Mouse (Mus musculus): ENCODE measurements around the gene Vapb.

Vapb gene

DNA sequence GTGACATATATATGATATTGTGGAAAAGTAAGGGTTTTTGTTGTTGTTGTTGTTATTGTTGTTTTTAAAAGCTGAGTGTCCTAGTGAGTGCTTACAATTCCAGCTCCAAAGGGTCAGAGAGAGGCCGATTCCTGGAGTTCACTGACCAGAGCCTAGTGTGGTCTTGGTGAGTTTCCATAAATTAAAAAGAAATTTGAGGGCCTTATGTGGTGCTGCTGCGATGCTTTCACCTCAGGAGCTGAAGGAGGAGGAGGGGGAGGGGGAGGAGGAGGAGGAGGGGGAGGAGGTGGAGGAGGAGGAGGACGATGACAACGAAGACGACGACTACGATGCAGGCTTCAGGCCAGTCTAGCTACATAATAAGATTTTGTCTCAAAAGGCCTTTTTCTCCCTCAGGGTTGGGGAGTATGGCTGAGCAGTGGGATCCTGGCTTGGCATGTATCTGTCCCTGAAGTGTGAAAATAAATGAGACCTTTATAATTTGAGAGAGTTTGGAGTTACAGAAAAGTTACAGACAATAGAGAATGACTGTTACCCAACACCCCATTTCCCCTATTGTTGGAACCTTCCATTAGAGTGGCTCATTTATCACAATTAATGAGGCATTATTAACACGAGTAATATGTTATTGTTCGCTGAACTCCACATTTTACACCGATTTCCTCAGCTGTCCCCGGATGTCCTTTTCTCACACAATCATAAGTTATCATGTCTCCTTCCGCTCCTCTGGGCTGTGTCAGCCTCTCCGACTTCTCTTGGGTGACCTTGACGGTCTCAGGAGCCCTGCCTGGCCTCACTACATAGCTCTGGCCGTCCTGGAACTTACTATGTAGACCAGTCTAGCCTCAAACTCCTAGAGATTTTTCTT is 12.1 kb upstream of the Vapb start:
- ChIA-PET CTCF (interaction anchor here in 1 of 4 experiments (0.6 kb wide), 1 partner anchor 338 kb away, joined by 12 read pairs; no protein-coding TSS in a partner anchor), POLR2A (interaction anchor here in 2 of 4 experiments (0.6 to 2.0 kb wide), 5 partner anchors 12 to 283 kb away, joined by 3 to 7 read pairs (median 4); partner anchors contain the start of genes Rab22a (in 1 of the 2) and Vapb (in 1 of the 2))

DNA sequence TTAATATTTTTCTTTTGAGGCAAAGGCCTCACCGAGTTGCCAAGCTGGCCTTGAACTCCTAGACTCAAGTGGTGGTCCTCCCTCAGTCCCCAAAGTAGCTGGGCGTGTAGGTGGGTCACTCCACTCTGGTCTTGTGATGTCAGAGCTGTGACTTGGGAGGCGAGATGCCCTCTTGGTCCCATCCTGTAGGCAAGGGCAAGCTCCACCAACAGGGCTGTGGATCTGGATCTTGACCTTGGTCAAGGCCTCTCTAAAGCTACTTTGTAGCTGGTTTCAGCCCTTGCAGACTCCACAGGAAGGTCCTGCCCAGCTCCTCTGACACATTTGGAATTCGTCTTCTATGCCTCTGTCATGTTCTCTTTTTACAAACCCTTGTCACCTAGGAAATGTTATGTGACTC is 11.5 kb upstream of the Vapb start:
- ChIA-PET CTCF (no interaction called here), POLR2A (interaction anchor here in 1 of 4 experiments (2.0 kb wide), 1 partner anchor 12 kb away, joined by 7 read pairs; the partner anchor contains the start of gene Vapb)

DNA sequence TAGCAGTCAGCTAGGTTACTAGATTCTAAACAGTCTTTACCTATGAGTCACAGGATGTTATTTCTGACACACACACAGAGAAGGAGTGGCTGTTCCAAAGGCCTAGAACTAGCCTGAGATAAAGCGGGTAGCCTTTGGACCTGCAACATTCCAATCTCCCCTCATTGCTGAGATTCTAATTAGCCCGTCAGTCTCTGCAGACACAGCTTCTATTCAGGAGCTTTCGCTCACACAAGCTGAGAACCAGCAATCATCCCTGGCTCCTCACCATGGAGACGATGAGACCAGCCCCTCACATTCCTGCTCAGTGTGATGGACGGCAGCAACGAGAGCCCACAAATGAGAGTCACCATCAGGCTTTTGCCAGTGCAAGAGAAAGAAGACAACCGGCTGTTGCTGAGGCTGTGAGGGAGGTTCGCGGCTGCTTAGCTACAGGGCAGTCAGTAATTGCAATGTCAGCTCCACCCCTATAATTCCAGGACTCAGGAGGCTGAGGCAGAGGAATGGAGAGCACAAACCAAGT is 6.8 kb upstream of the Vapb start:
- POLR2A ChIA-PET = interaction anchor here in 1 of 4 experiments (0.5 to 0.6 kb wide), 2 partner anchors 57 to 1162 kb away, joined by 3 read pairs; no protein-coding TSS in a partner anchor
- CTCF ChIA-PET = interaction anchor here in 1 of 4 experiments (0.5 kb wide), 1 partner anchor 554 kb away, joined by 7 read pairs; the partner anchor contains the start of gene Gnas

DNA sequence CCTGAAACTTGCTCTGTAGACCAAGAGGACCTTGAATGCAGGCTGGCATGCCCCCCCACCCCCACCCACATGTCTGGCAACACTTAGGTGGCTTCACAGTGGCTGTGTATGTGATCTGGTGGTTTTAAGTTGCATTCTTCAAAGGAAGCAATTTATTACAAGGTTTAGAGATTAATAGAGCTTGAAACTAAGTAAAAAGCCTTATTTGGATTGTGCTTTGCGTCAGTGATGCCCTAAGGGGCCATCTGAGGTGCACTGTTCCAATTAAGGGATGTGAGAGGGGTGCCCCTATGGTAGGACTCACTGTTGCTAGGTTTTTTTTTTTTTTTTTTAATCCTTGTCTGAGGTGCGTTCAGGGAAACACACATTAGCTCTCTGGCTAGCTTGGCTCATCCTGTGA is 2.9 kb upstream of the Vapb start:
- POLR2A ChIA-PET = interaction anchor here in 2 of 4 experiments (0.7 to 1.3 kb wide), 3 partner anchors 15 to 32 kb away, joined by 3 to 13 read pairs (median 4); no protein-coding TSS in a partner anchor
- CTCF ChIA-PET = no interaction called here

DNA sequence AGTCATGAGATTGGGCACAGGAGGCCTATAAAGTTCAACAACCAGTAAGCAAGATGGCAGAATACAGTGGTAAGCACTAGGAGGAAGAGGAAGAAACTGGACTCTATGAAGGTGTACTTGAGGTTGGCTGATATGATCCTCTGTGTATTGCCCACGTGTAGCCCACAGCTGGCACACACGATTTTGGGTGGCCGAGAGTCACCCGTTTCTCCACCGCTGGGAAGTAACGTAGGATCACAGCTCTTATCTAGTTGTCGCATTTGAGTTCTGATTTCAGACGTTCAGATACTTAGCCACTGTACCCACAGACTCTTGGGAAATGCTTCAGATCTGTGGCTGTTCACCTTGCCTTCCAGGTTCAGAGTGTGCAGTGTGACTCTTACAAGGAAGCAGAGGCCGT is 921 bp downstream of the Vapb start:
- ChIA-PET CTCF (interaction anchor here in 1 of 4 experiments (0.5 kb wide), 1 partner anchor 91 kb away, joined by 3 read pairs; no protein-coding TSS in a partner anchor), POLR2A (interaction anchor here in 2 of 4 experiments (0.6 to 2.3 kb wide), 10 partner anchors 9 to 867 kb away, joined by 3 to 20 read pairs (median 4); partner anchors contain the start of gene Rab22a (in 1 of the 2))

DNA sequence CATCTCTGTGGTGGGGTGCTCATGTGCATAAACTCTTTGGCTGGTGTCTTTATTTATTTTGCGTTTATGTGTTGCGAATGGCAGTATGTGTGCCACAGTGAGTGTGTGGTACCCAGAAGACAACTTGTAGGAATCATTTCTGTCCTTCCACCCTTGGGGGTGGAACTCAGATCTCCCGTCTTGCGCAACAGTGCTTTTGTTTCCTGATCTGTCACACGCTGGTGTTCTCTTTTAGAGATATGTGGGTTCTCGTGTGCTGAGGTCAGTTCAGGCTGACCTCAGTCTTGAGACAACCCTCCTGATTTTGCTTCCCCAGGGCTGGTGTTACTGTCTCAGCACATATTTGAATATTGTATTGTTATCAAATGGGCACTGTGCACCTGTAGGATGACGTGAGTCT is 1.8 kb downstream of the Vapb start:
- ChIA-PET POLR2A (interaction anchor here in 2 of 4 experiments (2.1 to 2.3 kb wide), 2 partner anchors 8 to 80 kb away, joined by 11 to 20 read pairs; partner anchors contain the start of gene Rab22a (in 1 of the 2)), CTCF (no interaction called here)

DNA sequence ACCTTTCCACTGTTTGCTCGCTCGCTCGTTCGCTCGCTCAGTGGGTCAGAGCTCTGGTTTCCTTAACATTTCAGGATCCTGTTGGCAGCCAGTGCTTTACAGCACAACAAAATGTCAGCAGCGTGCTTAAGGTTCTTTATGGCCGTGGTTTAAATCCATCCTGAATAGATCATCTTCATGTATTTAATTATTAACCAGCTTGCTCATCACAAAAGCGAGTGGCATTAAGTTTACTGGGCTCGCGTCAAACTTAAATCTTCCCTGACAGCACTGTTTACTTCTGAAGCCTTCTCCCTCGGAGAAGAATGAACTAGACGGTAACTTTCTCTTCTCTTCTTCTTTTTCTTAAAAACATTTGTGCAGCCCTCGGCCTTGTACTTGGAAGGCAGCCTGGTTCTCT is 4.8 kb downstream of the Vapb start:
- CTCF ChIA-PET = no interaction called here

DNA sequence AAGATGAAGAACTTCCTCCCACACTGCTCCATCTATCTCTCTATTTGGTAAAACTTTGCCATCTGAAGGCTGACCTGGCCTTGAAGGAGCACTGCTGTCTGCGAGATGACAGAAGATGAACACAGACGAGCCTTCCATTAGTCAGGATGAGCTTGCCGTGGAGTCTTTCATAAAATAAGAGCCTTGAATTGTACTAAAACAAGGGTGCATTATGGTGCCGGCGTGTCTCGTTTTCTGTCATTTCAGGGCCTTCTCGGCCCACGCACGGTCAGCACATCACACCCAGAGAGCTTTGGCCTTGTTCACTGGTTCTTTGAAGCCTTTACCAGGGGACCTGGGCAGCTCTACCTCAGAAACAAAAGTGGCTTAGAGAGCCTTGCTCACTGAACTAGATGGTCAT is 5.4 kb downstream of the Vapb start:
- ChIA-PET CTCF (no interaction called here), POLR2A (interaction anchor here in 1 of 4 experiments (0.9 to 1.1 kb wide), 2 partner anchors 13 to 178 kb away, joined by 3 read pairs; no protein-coding TSS in a partner anchor)

More for the DNA sequence above, 4.8 kb downstream of the Vapb start:
- POLR2A ChIA-PET = interaction anchor here in 3 of 4 experiments (0.9 to 1.1 kb wide), 3 partner anchors 9 to 912 kb away, joined by 3 read pairs; no protein-coding TSS in a partner anchor

DNA sequence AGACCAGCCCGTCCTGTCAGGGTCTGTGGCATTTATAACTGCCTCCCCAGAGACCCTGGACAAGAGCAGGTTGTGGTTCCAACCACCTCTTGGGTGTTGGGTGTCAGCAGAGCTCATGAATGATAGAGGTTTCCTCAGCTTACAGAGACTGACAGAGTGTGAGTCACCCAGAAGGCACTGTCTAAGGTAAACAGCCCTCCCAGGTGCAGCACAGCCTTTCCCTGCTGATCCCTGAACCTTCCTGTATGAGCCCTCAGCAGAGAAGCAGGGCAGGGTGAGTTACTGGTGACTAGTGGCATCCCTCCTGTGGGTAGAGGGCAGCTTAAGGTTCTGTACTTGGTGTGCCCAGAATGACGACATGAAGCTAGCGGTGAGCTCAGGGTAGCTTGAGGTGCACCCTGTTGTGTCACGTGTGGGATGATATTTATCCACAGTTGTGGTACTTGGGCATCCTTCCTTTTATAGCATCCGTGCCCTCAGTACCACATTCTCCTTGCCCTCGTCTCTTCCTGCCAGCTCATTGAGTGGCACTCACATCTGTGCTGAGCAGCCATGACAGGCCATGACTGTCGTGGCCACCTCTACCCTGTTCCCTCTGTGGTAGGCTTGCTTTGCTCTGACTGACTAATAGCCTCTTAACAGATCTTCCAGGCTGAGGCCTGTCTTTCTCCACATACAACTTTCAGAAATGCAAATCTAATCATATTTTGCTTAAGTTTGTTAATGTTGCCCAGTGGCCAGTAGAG is 6.9 kb downstream of the Vapb start:
- CTCF ChIA-PET = no interaction called here
- POLR2A ChIA-PET = interaction anchor here in 3 of 4 experiments (0.5 to 1.6 kb wide), 4 partner anchors 12 to 547 kb away, joined by 3 to 4 read pairs (median 3); no protein-coding TSS in a partner anchor

DNA sequence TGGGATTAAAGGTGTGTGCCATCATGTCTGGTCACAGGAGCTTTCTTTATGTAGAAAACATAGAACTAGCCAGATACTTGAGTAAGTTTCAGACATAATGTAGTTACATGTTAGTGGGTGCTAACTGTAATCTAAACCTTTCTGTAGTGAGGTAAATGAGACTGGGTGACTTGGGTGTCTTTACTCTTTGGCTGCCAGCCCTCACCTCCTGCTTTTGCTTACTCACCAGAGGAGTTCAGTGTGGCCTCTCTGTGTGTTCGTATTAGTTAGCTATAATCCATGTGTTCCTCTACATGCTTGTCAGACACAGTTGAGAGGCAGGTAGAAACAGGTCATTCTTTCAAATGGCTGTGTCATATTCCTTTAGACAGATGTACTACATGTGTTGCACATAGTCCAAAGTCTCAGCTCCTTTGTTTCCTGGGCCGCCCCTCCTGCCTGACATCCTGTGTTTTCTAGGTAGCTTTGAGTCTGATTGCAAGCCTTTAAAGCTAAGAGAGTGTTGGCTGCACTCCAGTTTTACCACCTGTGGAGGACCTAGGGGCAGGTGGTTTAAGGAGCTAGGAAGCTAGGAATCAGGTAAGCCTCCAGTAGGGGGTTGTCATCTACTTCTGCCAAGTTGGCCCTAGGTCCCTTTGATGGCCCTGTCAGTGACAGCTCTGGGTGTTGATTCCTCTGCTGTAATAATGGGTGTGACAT is 11.8 kb downstream of the Vapb start:
- ChIA-PET CTCF (interaction anchor here in 1 of 4 experiments (0.5 kb wide), 1 partner anchor 441 kb away, joined by 4 read pairs; no protein-coding TSS in a partner anchor), POLR2A (interaction anchor here in 2 of 4 experiments (1.2 to 1.3 kb wide), 3 partner anchors 12 to 14 kb away, joined by 3 to 6 read pairs (median 4); partner anchors contain the start of gene Vapb (in 2 of the 2))

DNA sequence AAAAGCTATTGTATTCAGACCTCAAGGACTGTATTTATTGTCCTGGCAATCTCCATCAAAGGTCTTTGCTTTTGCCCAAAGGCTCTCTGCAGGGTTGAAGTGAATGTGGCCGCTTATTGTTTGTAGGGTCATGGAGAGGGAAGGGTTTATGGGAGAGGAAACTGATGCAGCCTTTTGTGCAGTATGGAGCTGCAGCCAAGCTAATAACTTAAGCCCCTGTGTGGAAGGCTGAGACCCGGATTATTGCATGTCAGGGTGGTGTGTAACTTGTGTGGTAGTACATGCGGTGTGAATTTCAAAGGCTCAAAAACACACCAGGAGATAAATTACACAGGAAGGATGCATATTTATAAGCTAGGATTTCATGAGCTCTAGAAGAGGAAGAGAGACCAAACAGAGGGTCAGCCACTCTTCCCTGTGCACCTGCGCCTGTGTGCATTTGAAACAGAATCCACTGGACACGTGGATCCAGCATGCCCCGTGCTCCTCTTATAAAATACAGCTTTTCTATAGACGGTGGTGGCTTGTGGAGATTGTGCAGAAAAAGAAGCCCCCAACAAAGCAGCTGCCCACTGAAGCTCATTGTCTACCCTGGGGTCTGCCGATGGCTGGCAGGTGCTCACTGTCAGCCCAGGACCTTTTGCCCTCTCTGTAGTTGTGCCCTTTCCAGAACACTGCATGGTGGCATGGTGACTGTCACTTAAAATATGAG is 18.3 kb downstream of the Vapb start:
- POLR2A ChIA-PET = interaction anchor here in 3 of 4 experiments (0.7 to 1.4 kb wide), 8 partner anchors 9 to 161 kb away, joined by 3 to 20 read pairs (median 3); no protein-coding TSS in a partner anchor
- CTCF ChIA-PET = no interaction called here

DNA sequence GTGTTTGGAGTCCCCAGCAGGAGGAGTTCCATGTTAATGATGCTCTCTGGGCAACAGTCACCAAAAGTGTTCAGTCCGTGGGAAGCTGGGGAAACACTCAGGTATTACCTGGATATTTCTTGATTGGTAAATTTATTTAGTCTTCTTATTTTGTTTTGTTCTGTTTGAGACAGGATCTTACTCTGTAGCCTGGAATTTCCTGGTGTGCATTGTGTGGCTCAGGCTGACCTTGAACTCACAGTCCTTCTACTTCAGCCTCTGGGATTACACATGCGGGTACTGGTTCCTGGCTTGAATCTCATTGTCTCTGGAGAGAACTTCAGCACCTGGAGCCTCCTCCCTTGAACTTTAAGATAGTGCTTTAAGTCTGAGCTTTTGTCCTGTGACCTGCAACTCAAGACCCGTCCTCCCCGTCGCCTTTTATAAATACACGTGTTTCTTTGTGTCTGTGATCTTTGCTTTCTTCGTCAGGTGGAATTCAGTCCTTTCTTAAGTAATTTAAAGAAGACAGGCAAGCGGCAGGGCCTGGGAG is 20.4 kb downstream of the Vapb start:
- ChIA-PET CTCF (interaction anchor here in 2 of 4 experiments (0.5 to 0.6 kb wide), 3 partner anchors 42 to 487 kb away, joined by 3 read pairs; no protein-coding TSS in a partner anchor), POLR2A (interaction anchor here (0.6 to 1.8 kb wide), 16 partner anchors 9 to 942 kb away, joined by 3 to 7 read pairs (median 4); partner anchors contain the start of genes Rab22a (in 1 of the 4) and Vapb (in 1 of the 4))

DNA sequence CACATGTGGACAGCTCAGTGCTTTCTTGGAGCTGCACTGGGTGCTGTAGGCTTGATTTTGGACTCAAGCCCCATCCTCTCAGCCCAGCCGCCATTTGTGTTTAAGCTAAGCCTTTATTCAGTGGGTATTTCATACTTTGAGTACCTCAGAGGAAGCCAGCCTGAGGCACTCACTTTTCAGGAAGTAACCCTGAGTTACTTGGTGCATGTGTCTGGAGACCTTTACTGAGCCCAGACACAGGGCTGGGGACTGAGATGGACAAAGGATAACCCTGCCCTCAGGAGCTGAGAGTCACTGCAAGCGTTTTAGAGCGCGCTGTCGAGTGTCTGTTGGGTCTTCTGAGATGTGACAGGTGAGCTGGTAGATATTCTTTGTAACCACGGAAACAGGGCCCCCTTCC is 23.3 kb downstream of the Vapb start:
- ChIA-PET CTCF (interaction anchor here in 2 of 4 experiments (0.6 to 1.6 kb wide), 2 partner anchors 11 to 94 kb away, joined by 7 read pairs; no protein-coding TSS in a partner anchor), POLR2A (interaction anchor here in 3 of 4 experiments (0.6 to 2.7 kb wide), 9 partner anchors 9 to 1133 kb away, joined by 3 to 10 read pairs (median 4); partner anchors contain the start of genes Vapb (in 2 of the 3) and Rab22a (in 1 of the 3))

DNA sequence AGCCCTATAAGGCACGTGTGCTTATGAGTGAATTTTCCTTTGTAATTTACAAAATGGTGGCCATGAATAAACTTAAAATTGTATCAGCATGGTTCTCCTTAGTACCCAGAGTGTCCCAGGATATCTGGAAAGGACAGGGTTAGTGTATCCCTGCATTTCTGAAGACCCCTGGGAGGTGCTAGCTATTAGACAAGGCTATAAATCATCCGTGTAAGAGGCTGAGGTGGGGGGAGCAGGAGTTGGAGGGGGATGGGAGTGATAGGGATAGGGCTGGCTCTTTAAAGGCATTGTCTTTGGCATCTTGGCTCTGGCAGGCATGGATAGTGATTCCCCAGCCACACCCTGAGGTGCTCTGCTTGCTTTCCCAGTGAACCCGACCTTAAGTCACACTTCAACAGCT is 27.3 kb downstream of the Vapb start:
- ChIA-PET CTCF (no interaction called here), POLR2A (interaction anchor here in 2 of 4 experiments (0.6 to 1.5 kb wide), 2 partner anchors 9 to 208 kb away, joined by 4 read pairs; no protein-coding TSS in a partner anchor)

DNA sequence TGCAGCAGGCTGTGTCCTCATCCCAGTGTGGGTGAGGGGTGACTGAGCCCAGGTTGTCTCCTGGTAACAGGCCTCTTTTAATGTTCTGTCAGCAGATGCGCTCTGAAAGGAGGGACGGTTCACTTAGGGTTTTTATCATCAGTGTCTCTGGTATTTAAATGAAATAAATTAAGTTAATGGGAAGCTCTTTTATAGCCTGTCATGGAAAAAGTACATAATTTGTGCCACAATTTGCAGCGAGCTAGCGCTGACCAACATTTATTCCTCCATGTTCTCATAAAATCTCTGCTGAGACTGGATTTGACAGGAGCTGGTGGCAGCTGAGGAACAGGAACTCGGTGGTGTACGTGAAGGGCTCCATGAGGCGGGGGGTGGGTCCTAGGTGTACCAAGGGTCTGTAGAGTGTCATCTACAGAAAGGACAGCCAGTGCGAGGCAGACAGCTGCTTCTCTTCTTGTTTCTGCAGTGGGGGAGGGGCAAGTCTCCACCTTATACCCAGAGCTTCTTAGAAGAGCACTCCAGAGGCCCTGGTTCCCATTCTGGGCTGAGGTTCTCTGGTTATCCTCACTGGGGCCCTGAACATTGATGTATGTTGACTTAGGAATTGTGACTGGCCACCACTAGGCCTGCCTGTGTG is 30.8 kb downstream of the Vapb start:
- ChIA-PET POLR2A (interaction anchor here in 2 of 4 experiments (1.0 to 1.9 kb wide), 4 partner anchors 9 to 14 kb away, joined by 3 to 8 read pairs (median 6); no protein-coding TSS in a partner anchor), CTCF (interaction anchor here in 1 of 4 experiments (0.8 kb wide), 1 partner anchor 1091 kb away, joined by 3 read pairs; no protein-coding TSS in a partner anchor)

DNA sequence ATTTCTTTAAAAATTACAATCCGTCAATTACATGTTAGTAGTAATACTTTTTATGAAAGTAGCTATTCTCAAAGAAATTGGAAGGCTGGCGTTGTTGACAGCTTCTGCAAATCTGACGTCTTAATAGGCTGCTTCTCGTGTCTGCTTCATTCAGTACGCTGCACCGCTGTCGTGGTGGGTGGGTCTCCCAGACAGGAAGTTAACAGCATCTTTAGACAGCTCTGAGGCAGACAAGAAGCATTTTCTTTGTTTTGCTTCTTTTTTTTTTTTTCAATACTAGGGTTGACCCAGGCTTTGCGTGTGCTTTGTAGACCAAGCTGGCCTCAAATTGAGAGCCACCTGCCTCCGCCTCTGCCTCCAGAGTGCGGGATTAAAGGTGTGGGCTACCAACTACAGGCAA is 31.9 kb downstream of the Vapb start:
- ChIA-PET CTCF (interaction anchor here in 1 of 4 experiments (0.7 kb wide), 1 partner anchor 9 kb away, joined by 4 read pairs; no protein-coding TSS in a partner anchor), POLR2A (interaction anchor here in 2 of 4 experiments (0.5 to 1.5 kb wide), 6 partner anchors 9 to 523 kb away, joined by 3 to 8 read pairs (median 4); no protein-coding TSS in a partner anchor)

Measured in embryonic stem cell, embryonic (primary cell).